In the genomic region with DNA sequence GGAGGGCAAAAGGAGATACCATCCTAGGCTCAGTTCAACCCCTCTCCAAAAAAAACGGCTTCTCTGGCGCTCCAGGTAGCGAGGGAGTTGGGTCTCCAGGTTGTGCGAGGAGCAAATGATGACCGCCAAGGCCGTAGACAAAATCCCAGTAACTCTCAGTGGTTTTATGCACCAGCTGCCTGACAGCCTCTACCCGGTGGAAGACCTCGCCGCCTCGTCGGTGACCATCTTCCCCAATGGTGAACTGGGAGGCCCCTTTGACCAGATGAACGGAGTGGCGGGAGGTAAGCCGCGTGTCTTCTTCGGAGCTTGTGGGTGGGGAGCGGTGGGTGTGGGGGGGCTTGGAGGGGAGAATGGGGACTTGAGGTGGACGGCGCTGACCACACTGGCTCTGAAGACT, we compare ENCODE assay signal across 8 mouse cellular contexts. TPM values are rescaled to one million over a fixed set of nuclear protein-coding genes. Genes with fewer than 3 reads are reported as not detected.
DNase-seq lines count a peak whose midpoint lies in the region; ATAC-seq and TF ChIP-seq lines count a peak whose summit lies in the region.

No protein-coding gene starts in this region.

- H3K4me1 ChIP-seq in embryonic fibroblast, embryonic 13.5 days (ENCODE audit: control insufficient read depth, insufficient read depth, low read length): no peaks in the 10 kb centered on the region
- H3K4me1 ChIP-seq in intestine, embryonic 14.5 days (replicated peaks; ENCODE audit: control insufficient read depth, insufficient read depth, low read length): peaks cover 25% of the 10 kb centered on the region
- peaks cover 51% of the 10 kb centered on the region for H3K4me1 ChIP-seq in midbrain, embryonic 13.5 days (replicated peaks)

- no peaks in the 10 kb centered on the region for H3K36me3 ChIP-seq in intestine, embryonic 14.5 days (ENCODE audit: control insufficient read depth, insufficient read depth, low read length)
- no peaks in the 10 kb centered on the region for H3K36me3 ChIP-seq in midbrain, embryonic 13.5 days

- 1% methylated on average over 19 of the region's 19 CpGs for WGBS in intestine, embryonic 14.5 days
- under 1% methylated on average over 19 of the region's 19 CpGs for WGBS in midbrain, embryonic 13.5 days

- H3K27me3 ChIP-seq in intestine, embryonic 14.5 days (replicated peaks; ENCODE audit: control insufficient read depth, insufficient read depth, low read length): peaks cover 81% of the 10 kb centered on the region
- H3K27me3 ChIP-seq in midbrain, embryonic 13.5 days: peaks cover 97% of the 10 kb centered on the region

- no peak overlapping the region for H3K27ac ChIP-seq in embryonic fibroblast, embryonic 13.5 days (ENCODE audit: insufficient read depth, low read length)
- no peak overlapping the region for H3K27ac ChIP-seq in intestine, embryonic 14.5 days (ENCODE audit: low read depth)
- no peak overlapping the region for H3K27ac ChIP-seq in midbrain, embryonic 13.5 days

- DNase-seq in cerebellum, adult 11 months: peak; percentile 12
- no peak for DNase-seq in cerebellum, postnatal 4 days (ENCODE audit: low spot score in 2 of 2)
- DNase-seq in A20 (ENCODE audit: low read depth, low spot score): peak; percentile 33
- DNase-seq in intestine, embryonic 14.5 days (ENCODE audit: low spot score): peak; percentile 65
- no peak for DNase-seq in right cerebral cortex, adult 18-20 months
- no peak for DNase-seq in right cerebral cortex, adult 2 months (ENCODE audit: low spot score in 2 of 2)

- H3K4me2 ChIP-seq in intestine, embryonic 14.5 days (ENCODE audit: low read length): peak overlapping the region; percentile 96
- peak overlapping the region; percentile 96 for H3K4me2 ChIP-seq in midbrain, embryonic 13.5 days (replicated peaks)

- no peak for TF ChIP-seq CTCF in embryonic fibroblast, embryonic 13.5 days (IDR thresholded peaks at IDR 0.05; ENCODE audit: borderline replicate concordance, insufficient read depth, low read length)

- TF ChIP-seq POLR2A in embryonic fibroblast, embryonic 13.5 days (IDR thresholded peaks at IDR 0.05; ENCODE audit: low read depth, low read length): no peak

- peak overlapping the region; percentile 66 for H3K4me3 ChIP-seq in embryonic fibroblast, embryonic 13.5 days (ENCODE audit: insufficient read depth, low read length)
- peak overlapping the region; percentile 70 for H3K4me3 ChIP-seq in intestine, embryonic 14.5 days (ENCODE audit: low read depth, low read length)
- H3K4me3 ChIP-seq in midbrain, embryonic 13.5 days (replicated peaks): peak overlapping the region; percentile 59

- H3K9me3 ChIP-seq in intestine, embryonic 14.5 days (ENCODE audit: control insufficient read depth, low read length): no peaks in the 10 kb centered on the region
- H3K9me3 ChIP-seq in midbrain, embryonic 13.5 days: no peaks in the 10 kb centered on the region

- ATAC-seq in intestine, embryonic 14.5 days (replicated peaks; ENCODE audit: low FRiP score, low TSS enrichment, low read depth): no peak
- ATAC-seq in midbrain, embryonic 13.5 days: no peak

- H3K9ac ChIP-seq in intestine, embryonic 14.5 days (ENCODE audit: low read length): no peak overlapping the region; the same call in 1 of the 2 replicates
- no peak overlapping the region for H3K9ac ChIP-seq in midbrain, embryonic 13.5 days (replicated peaks)

RNA-seq across cellular contexts. Expression of a gene that starts 2.8 kb away (rescaled TPM):
- polyA plus RNA-seq in embryonic fibroblast, embryonic 13.5 days (2011; ENCODE audit: insufficient read length, low read depth, missing spikeins): 11.1 and 17.6 TPM in 2 replicates
- polyA plus RNA-seq in intestine, embryonic 14.5 days (2014; fragmentation: Nextera tagmentation; extraction: Ambion mirVana): 0.22 TPM in 1 of 2 replicates, not detected in the other
- polyA plus RNA-seq in midbrain, embryonic 13.5 days (2015; fragmentation: Nextera tagmentation; extraction: Ambion mirVana): 0.17 and 0.24 TPM in 2 replicates

RNA-seq across cellular contexts. Expression of a gene that starts 10.6 kb away (rescaled TPM):
- polyA plus RNA-seq in embryonic fibroblast, embryonic 13.5 days (2011; ENCODE audit: insufficient read length, low read depth, missing spikeins): 24.7 and 25.2 TPM in 2 replicates
- polyA plus RNA-seq in intestine, embryonic 14.5 days (2014; fragmentation: Nextera tagmentation; extraction: Ambion mirVana): 63.7 and 69.8 TPM in 2 replicates
- 70.7 and 73.2 TPM in 2 replicates for polyA plus RNA-seq in midbrain, embryonic 13.5 days (2015; fragmentation: Nextera tagmentation; extraction: Ambion mirVana)

Comparison
In these comparisons a context has a peak if more than half of its experiments do, and no peak if none do; other contexts are left out.
1. DNase-seq: peak in cerebellum, adult 11 months (single experiment), A20 (single experiment) and intestine, embryonic 14.5 days (single experiment); none in cerebellum, postnatal 4 days (0 of 2), right cerebral cortex, adult 18-20 months (single experiment) and right cerebral cortex, adult 2 months (0 of 2).
2. Peak in every context shown above with its lines, with median percentiles within 50 percentile points of each other: H3K4me3 ChIP-seq.